Mouse (Mus musculus) c-Kit-positive CD71-positive TER-119-positive erythroid progenitor cells, embryonic 14.5 days (primary cell): ENCODE results near the gene Lgsn.

Experiments used
- DNase-seq: peaks from one replicate; pipeline ENCODE4 v3.0.0-alpha.2; 2013; ENCODE audit warnings: low spot score

The Lgsn gene

GRCm38 (mm10) chr1:31220599-31221250 is 44.5 kb downstream of the Lgsn start:
- DNase-seq: no peak

GRCm38 (mm10) chr1:31222564-31222963 is 46.4 kb downstream of the Lgsn start, which contains the start of the genes 4931428L18Rik and Pih1d3:
4931428L18Rik (minus strand) TSS chr1:31222684.
Pih1d3 (plus strand) TSS chr1:31222838.
- no peak for DNase-seq

- no peak for DNase-seq
These were observed 57.3 kb downstream of the Lgsn start for GRCm38 (mm10) chr1:31233319-31234036.
